Mouse (Mus musculus): ENCODE measurements at regions not wholly inside any gene's neighbourhood (a gene's known extent, or its start where the extent isn't known, plus 50 kb on each side); places are given as distances from the start of the nearest gene placed in this dataset.

DNA sequence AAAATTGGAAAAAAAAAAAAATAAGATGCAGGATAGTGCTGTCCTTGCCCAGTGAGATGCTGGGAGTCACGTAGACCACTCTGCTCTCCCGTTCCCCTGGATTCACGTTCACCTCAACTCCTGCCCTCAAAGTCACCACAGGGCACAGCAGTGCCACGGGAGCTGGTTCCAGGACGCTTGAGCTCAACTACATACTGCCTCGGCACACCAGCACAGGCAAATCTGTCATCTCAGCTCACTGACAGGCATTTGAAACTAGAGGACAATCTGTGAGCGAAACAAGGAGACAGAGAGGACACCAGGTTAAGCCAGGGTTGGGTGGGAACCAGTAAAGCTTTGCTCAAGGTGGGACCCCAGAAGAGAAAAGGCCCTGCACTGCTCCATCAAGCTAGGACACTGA is 132.2 kb downstream of the Zbtb18 start:
- TF ChIP-seq CTCF (IDR thresholded peaks at IDR 0.05; ENCODE audit: insufficient read depth, low read length) (no peak), POLR2A (IDR thresholded peaks at IDR 0.05; ENCODE audit: borderline replicate concordance, extremely low read depth, low read depth, low read length) (no peak)

Data from lung, adult 2 months (tissue).